Mouse (Mus musculus) macrophage (primary cell): ENCODE data around the gene Zfp277. TPM values are rescaled to one million over a fixed set of nuclear protein-coding genes. Genes with fewer than 3 reads are reported as not detected.

Source experiments
- H3K27ac ChIP-seq: fragments of 350-480 bp; formaldehyde crosslinking; 2 replicates; pipeline ENCODE4 v1.9.0; 2021
- H3K36me3 ChIP-seq: fragments of 350-480 bp; formaldehyde crosslinking; 2 replicates; pipeline ENCODE4 v1.9.0; 2021; ENCODE audit errors: inconsistent target
- H3K4me3 ChIP-seq: fragments of 350-480 bp; formaldehyde crosslinking; 2 replicates; pipeline ENCODE4 v1.9.0; 2021; ENCODE audit errors: inconsistent target
- H3K79me2 ChIP-seq: fragments of 350-480 bp; formaldehyde crosslinking; 2 replicates; pipeline ENCODE4 v1.9.0; 2021; ENCODE audit errors: inconsistent target
- WGBS: methylation state at CpG from one replicate; pipeline ENCODE4 v1.1.7; 2026; ENCODE audit warnings: inconsistent platforms; ENCODE audit not compliant: missing documents; 5-methylcytosine and 5-hydroxymethylcytosine counted together
- polyA plus RNA-seq: library from polyadenylated mRNA; stranded (reverse); fragments of 250-400 nt; gene quantifications from 3 replicates; pipeline ENCODE4 v1.2.4, GENCODE M21; 2018; ENCODE audit warnings: inconsistent platforms

Gene Zfp277
- polyA plus RNA-seq, 1 experiment from 2014 or later = 19.6 TPM

DNA sequence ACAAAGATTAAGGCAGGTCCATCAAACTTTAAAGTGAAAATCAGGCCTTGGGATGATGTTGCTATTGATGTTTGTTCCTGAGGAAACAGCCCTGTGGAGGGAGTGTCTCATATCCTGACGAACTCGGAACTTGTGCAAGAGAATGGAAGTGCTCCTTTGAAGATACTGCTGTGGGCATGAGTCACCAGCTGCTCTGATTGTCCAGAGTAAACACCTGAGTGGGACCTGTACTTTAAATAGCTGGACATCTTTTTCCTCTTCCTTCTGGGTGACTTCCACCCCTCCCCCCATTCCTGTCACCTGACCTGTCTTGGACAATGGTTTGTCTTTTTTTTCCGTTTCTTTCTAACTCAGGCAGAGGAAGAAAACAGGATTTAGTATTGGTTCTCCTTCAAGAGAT, 13.3 kb upstream of the Zfp277 start:
- H3K27ac ChIP-seq = no peak overlapping the region
- 92% methylated on average over 3 of the region's 3 CpGs for WGBS
- no peak overlapping the region for H3K4me3 ChIP-seq
- H3K79me2 ChIP-seq = peaks cover 100% of the 10 kb centered on the region; the same call in 1 of the 2 replicates
- no peaks in the 10 kb centered on the region for H3K36me3 ChIP-seq

DNA sequence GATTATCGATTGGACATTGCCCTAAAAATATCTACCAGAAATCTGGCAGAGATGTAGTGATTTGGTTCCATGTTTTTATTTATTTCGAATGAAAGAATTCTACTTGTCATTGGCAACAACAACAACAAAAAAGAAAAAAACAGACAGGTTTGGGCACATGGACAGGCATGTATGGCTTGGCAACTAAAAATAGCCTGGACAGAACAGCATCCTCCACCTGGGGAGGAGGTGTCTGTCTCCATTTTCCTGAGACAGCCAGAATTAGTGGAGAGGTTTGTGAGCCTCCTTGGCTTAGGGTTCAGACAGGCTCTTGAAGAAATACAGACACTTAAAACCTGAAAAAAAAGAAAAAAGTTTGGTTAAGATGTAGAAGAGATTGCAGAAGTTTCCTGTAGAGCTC, 10.8 kb upstream of the Zfp277 start:
- Histone ChIP-seq H3K79me2 (peaks cover 100% of the 10 kb centered on the region), H3K4me3 (no peak overlapping the region), H3K36me3 (no peaks in the 10 kb centered on the region), H3K27ac (no peak overlapping the region)
- 96% methylated on average over 2 of the region's 2 CpGs for WGBS

DNA sequence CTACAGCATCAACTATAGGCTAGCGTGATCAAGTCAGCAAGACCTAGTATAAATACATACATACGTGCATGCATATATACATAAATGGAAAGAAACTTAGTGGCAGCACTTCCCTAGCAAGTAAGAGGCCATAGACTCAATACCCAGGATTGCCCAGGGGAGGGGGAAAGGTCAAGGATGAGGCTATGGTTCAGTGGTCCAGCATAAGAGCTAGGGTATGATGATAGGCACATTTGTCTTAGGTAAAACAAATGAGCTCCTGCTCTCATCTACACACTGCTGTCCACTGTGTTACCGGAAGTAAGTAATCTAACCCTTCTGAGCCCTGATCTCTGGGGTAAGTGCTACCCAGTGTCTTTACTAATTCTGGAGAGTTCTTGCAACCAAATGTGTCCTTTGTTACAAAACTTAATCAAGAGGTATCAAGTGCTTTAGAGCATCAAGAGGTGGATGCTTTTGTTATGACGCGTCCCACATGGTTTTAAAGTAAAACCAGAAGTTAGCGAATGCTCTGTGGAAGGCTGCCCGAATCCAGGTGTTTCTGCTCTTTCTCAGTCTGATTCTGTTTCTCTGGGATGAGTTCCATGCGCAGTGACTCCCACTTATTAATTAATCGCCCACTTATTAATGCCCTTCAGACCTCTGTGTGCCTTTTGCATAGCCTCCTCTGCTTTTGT, 3.6 kb upstream of the Zfp277 start:
- no peaks in the 10 kb centered on the region for H3K36me3 ChIP-seq
- WGBS = 94% methylated on average over 9 of the region's 9 CpGs
- no peak overlapping the region for H3K4me3 ChIP-seq

DNA sequence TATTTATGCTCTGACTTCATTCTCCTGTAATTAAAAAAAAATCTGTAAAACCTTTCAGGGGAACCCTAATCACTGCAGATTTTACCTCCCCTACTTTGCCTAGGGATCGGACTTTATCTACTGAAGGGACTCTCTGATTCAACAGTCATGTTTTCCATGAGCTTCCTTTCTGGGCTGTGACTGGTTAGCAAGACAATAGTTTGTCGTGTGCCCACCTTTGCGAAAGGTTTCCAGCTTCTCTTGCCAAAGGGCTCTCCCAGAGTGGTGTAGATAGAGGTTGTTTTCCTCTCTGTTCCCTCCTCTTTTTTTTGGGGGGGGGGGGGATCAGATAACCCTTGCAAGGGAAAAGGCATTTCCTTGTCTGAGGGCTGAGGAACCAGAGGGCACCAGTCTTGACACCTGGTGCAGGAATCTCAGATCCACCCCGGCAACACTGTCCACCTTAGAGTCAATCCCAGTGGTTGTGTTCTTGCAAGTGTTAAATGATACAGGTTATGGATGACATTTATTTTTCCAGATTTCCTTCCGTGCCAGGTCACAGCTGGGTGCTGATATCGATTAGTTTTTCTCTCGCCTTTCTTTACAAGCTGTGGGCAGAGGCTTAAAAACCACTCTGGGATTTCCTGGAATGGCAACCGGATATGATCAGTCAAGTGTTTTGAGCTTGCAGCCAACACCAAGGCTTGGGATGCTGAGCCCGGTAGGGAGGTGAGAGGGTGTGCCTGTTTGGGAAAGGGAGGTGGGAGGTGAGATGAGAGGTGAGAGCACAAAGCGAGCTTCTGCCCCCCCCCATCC, 2.1 kb upstream of the Zfp277 start:
- 36% methylated on average over 10 of the region's 10 CpGs for WGBS
- no peaks in the 10 kb centered on the region for H3K36me3 ChIP-seq
- H3K4me3 ChIP-seq = peak overlapping the region; percentile 78
- no peak overlapping the region for H3K27ac ChIP-seq
- H3K79me2 ChIP-seq = peaks cover 89% of the 10 kb centered on the region

More for the DNA sequence above, 3.6 kb upstream of the Zfp277 start:
- Histone ChIP-seq H3K79me2 (peaks cover 89% of the 10 kb centered on the region), H3K27ac (no peak overlapping the region)

DNA sequence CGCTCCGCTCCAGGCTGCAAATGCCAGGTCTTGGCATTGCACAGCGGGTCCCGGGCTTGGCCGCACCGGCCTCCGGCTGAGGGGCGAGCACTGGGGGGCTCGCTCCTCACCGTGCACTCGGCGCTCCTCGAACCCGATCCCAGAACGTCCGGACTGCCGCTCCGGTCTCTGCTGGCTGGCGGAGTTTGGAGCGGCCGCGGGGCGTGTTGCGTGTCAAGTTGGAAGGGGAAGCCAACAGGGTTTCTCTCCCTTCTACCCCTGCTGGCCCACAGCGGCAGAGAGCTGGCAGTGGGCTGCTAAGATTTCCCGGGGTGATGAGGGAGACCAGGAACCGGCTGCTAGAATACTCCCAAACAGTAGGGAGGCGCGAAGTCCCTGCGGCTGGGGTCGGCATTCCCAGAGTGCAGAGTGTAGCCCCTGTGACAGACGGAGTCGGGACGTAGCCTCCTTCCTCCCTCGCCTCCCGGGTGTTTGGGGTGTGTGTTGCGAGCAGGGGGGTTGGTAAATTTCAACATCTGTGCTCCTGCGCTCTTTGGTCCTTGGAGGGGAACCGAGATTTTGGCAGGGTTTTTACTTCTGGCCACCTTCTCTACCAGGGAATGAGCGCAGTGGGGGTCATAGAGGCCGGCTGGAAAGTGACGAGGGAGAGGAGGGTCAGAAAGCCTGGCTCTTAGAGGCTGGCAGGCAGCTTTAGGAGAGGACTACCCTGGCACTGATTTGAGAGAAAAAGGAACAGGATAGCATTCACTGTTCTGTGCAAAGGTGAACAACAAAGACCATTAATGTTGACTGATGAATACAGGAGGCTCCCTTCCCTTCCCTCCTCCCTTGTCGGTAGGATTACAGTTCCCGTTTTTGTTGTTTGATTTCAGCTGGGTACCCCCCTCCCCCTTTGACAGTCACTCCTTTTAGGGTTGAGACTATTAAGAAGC, 1.0 kb upstream of the Zfp277 start:
- Histone ChIP-seq H3K79me2 (peaks cover 89% of the 10 kb centered on the region), H3K4me3 (peak overlapping the region; percentile 78), H3K27ac (peak overlapping the region; percentile 54), H3K36me3 (no peaks in the 10 kb centered on the region)
- under 1% methylated on average over 44 of the region's 44 CpGs for WGBS

DNA sequence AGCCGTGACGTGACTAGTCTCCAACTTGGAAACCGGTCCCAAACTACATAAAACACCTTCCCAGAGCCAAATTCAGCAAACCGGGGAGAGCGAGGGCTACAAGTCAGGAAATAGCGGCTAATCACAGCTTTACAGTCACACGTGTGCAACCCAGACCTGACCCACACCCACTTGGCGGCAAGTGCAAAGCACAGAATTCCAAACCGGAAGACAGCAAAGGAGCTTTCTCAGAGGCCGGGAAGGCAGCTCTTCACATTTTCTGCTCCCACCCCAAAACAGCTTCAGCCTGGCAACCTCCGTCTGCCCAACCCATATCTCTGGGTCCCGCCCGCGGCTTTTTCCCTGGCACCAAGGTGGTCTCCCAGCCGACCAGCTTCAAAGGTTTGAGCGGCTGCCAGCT, 496 bp downstream of the Zfp277 start:
- Histone ChIP-seq H3K79me2 (peaks cover 89% of the 10 kb centered on the region), H3K27ac (peak overlapping the region; percentile 18), H3K4me3 (peak overlapping the region; percentile 67), H3K36me3 (no peaks in the 10 kb centered on the region)
- under 1% methylated on average over 16 of the region's 16 CpGs for WGBS

DNA sequence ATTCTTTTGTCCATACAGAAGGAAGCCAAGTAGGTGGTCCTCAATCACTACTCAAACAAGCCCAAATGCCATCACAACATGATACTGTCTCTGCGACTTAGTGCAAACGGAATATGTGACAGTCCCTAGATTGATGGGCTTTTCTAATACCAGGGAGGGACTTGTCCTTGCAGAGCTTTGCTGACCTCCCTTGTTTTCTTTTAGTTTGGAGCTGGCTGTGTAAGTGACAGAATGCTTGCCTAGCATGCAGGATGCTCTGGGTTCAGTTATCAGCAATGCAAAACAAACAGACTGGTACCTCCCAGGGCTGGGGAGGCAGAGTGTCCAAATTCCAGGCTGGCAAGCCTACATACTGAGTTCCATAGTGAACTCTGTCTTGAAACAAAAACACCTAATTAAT, 7.7 kb downstream of the Zfp277 start:
- Histone ChIP-seq H3K4me3 (no peak overlapping the region), H3K79me2 (peaks cover 76% of the 10 kb centered on the region), H3K27ac (no peak overlapping the region), H3K36me3 (no peaks in the 10 kb centered on the region)
- WGBS = 100% methylated on average over 2 of the region's 2 CpGs

DNA sequence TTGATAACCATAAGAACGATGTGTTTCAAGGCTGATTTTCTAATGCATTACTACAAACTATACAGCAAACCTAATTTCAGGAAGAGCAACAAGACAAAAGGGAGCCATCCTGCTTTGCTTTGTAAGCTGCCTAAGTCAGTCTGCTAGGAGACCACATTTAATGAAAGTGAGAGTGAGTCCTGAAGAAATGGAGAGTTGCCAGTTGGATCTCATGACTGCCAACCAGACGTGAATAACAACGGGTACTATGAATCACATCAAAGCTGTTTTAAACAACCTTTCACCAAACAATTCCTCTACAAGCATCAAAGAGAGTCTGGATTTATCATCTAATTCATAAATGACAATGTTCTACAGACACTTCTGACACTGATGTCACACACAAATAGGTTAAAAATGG, 11.6 kb downstream of the Zfp277 start:
- WGBS = 83% methylated on average over 3 of the region's 3 CpGs
- peaks cover 37% of the 10 kb centered on the region; the same call in 1 of the 2 replicates for H3K79me2 ChIP-seq
- no peak overlapping the region for H3K27ac ChIP-seq
- H3K36me3 ChIP-seq = no peaks in the 10 kb centered on the region
- H3K4me3 ChIP-seq = no peak overlapping the region

DNA sequence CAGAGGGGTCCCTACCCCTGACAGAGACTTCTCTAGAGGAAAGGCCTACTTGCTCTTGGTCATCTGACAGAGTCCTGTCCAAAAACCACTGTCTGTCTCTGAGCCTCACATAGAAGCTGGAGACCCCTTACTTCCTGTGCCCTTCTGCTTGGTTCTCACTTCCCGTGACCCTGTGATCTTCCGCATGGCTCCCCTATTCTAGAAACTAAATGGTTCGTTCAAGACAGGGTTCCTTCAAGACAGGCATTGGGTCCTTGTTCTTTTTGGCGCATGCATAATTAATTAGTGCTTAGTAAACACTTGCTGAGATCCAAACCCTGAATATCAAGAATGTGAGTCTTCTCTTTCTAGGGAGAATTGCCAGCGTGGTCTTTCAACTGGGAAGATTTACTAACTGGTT, 14.6 kb downstream of the Zfp277 start:
- Histone ChIP-seq H3K27ac (no peak overlapping the region), H3K79me2 (peaks cover 15% of the 10 kb centered on the region; the same call in 1 of the 2 replicates), H3K36me3 (no peaks in the 10 kb centered on the region), H3K4me3 (no peak overlapping the region)
- WGBS = 91% methylated on average over 5 of the region's 5 CpGs

DNA sequence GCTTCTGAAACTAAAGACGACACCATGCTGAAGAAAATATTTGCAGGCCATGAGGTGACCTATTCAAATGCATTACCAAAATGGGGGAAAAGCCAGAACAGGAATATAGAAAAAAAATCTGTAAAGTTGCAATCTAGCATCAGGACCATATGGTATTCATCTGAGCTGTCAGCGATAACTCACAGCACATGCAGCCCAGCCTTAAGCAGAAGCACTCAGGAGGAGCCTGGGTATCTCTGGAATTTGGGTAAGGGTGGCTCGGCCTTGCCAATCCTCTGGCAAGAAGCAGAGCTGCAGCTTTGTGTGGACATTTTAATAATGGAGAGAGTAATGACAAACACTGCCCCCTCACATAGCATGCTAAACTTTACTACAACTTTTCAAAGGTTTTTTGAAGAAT, 15.7 kb downstream of the Zfp277 start:
- Histone ChIP-seq H3K4me3 (no peak overlapping the region), H3K36me3 (no peaks in the 10 kb centered on the region), H3K27ac (no peak overlapping the region), H3K79me2 (peaks cover 7% of the 10 kb centered on the region; the same call in 1 of the 2 replicates)
- WGBS = 90% methylated on average over 3 of the region's 3 CpGs

DNA sequence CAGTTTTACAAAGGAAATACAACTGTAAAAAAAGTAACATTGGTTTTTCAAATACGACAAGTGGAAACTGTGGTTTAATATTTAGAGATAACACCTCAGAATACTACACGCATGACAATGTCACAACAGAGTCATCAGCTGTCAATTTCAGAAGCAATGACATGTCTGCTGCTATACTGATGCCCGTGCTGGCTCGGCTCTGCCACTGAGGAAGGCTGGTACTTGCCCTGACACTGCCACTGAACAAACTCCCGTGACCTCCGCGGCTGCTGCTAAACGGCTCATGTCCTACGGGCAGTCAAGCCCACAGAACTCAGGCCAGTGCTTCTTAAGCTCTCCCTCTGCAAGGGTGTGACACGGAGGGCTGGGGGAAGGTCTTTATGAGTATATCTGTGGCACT, 18.1 kb downstream of the Zfp277 start:
- Histone ChIP-seq H3K79me2 (peaks cover 7% of the 10 kb centered on the region; the same call in 1 of the 2 replicates), H3K4me3 (no peak overlapping the region), H3K36me3 (no peaks in the 10 kb centered on the region), H3K27ac (no peak overlapping the region)
- WGBS = 89% methylated on average over 10 of the region's 10 CpGs

DNA sequence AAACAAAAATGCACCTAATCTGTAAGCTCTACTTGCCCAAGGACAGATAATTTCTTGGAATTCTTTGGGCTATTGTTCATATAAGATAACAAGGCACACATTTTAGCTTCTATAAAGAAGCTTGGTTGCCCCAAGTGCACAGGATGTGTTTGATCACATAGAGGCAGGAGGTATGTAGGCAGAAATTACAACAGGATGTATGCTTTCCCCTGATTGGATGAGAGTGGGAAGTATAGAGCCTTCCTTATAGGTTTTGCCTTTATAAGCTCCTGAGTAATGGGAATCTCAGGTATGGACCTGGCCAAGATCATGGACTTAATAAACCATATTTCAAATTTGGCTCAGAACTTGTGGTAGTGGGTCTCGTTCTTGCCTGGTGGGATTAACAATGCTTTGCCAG, 20.7 kb downstream of the Zfp277 start:
- H3K79me2 ChIP-seq = peaks cover 7% of the 10 kb centered on the region; the same call in 1 of the 2 replicates
- no peaks in the 10 kb centered on the region for H3K36me3 ChIP-seq
- WGBS = 100% methylated on average over 1 of the region's 1 CpGs
- H3K4me3 ChIP-seq = no peak overlapping the region
- H3K27ac ChIP-seq = no peak overlapping the region

DNA sequence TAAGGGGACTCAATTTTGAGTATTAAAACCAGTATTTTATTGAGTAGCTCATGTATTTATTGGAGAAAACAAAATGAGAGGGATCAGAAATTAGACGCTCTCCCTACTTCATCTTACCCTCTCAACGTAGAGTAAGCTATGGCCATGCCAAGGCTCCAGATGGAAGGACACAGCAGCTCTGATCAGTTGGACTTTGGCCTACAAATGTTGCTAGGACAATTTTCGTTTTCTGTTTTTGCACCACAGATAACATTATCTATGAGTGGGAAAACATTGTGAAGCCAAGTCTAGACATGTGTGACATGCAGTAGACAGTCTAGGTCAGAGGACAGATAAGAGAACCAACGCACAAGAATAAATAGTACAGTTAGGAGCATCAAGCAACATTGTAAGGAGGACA, 28.4 kb downstream of the Zfp277 start:
- WGBS = 98% methylated on average over 4 of the region's 4 CpGs
- H3K4me3 ChIP-seq = no peak overlapping the region
- H3K27ac ChIP-seq = no peak overlapping the region
- H3K79me2 ChIP-seq = no peaks in the 10 kb centered on the region
- no peaks in the 10 kb centered on the region for H3K36me3 ChIP-seq

DNA sequence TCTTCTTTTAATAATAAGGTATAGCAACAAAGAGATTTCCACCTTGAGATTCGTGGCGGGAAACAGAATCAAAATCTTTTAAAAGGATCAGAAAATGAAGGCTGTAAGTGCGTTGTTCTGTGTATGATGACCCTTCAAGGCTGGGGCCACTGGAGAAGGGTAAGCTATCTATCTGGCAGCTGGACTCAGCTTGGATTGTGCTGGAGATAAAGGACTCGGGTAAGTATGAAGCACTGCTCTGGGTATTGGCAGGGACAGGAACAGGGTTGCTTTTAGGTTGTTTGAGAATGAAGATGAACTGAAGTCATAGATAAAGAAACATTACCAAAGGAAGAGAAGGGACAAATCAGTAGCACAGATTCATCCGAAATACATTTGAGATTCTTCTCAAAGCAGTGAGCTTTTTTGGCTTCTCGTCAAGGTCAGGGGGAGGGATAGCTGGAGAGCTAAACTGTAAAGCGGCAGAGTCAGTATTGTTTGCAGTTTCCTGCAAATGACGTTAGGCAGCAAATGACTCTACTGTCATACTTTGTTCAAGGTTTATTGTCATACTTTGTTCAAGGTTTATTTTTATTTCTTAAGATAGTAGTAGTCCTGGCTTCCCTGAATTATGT, 30.3 kb downstream of the Zfp277 start:
- Histone ChIP-seq H3K27ac (no peak overlapping the region), H3K36me3 (no peaks in the 10 kb centered on the region), H3K79me2 (no peaks in the 10 kb centered on the region), H3K4me3 (no peak overlapping the region)
- 97% methylated on average over 8 of the region's 8 CpGs for WGBS
